ENCODE assay signal across 14 mouse cellular contexts in the genomic region with DNA sequence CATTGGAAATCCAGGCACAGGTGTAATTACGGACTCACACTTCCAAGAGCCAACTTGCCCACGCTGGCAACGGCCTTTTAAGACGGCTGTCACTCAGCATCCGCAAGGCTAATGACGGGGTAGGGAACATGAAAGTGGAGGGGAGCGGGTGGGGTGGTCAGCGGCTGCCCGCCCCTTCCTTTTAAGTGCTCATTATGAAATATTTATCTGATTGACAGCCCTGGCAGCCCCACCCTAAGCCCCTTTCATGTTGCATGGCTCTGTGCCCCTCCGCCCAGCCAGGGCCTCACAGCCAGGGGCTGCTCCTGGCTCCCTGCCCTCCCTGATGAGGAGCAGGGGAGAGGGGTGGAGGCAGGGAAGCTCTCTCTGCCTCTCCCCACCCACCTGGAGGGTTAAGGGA.
DNase-seq lines count a peak whose midpoint lies in the region; ATAC-seq and TF ChIP-seq lines count a peak whose summit lies in the region.
"Had no signal": no experiment of that assay in that cellular context is flagged by ENCODE, and none has a peak within 500 bp of the region (broad histone marks: within the 10 kb centered on the region; RNA-seq: fewer than 3 reads in every experiment).

No protein-coding gene starts in this region.

- no peak overlapping the region for H3K9ac ChIP-seq in limb, embryonic 11.5 days (ENCODE audit: low read length)
- H3K9ac ChIP-seq in forebrain, embryonic 11.5 days (ENCODE audit: low read length), result no peak overlapping the region
- H3K9ac ChIP-seq in midbrain, embryonic 16.5 days (ENCODE audit: low read depth, low read length), result no peak overlapping the region
- H3K9ac ChIP-seq: neural tube, embryonic 13.5 days had no signal

- no peak for TF ChIP-seq POLR2A in brain, embryonic 14.5 days (IDR thresholded peaks at IDR 0.05; ENCODE audit: borderline replicate concordance, extremely low read depth, insufficient read depth, insufficient read length, poor library complexity, severe bottlenecking)

- no peak overlapping the region for H3K4me2 ChIP-seq in limb, embryonic 11.5 days (ENCODE audit: low read depth, severe bottlenecking)
- H3K4me2 ChIP-seq in forebrain, embryonic 11.5 days (ENCODE audit: low read depth, low read length, severe bottlenecking), result no peak overlapping the region
- H3K4me2 ChIP-seq in midbrain, embryonic 16.5 days (ENCODE audit: low read length), result no peak overlapping the region
- H3K4me2 ChIP-seq: neural tube, embryonic 13.5 days had no signal

- H3K9me3 ChIP-seq in limb, embryonic 11.5 days (ENCODE audit: control insufficient read depth, low read length), result no peaks in the 10 kb centered on the region
- H3K9me3 ChIP-seq in limb, embryonic 10.5 days (replicated peaks), result peaks cover 5% of the 10 kb centered on the region; the same call in 1 of the 2 replicates
- no peaks in the 10 kb centered on the region for H3K9me3 ChIP-seq in forebrain, embryonic 11.5 days (ENCODE audit: control insufficient read depth, low read length)
- H3K9me3 ChIP-seq in midbrain, embryonic 16.5 days (replicated peaks; ENCODE audit: control insufficient read depth, low read length, poor library complexity, severe bottlenecking), result no peaks in the 10 kb centered on the region
- H3K9me3 ChIP-seq: neural tube, embryonic 13.5 days had no signal

- H3K27ac ChIP-seq in limb, embryonic 11.5 days (replicated peaks; ENCODE audit: low read depth, low read length), result no peak overlapping the region
- H3K27ac ChIP-seq in limb, embryonic 10.5 days, result no peak overlapping the region
- no peak overlapping the region for H3K27ac ChIP-seq in forebrain, embryonic 11.5 days (ENCODE audit: low read depth, low read length)
- no peak overlapping the region for H3K27ac ChIP-seq in midbrain, embryonic 16.5 days (ENCODE audit: low read length)
- H3K27ac ChIP-seq: neural tube, embryonic 13.5 days had no signal

- H3K27me3 ChIP-seq in limb, embryonic 11.5 days (ENCODE audit: control insufficient read depth, insufficient read depth, low read length), result peaks cover 33% of the 10 kb centered on the region
- H3K27me3 ChIP-seq in limb, embryonic 10.5 days (ENCODE audit: low read depth, poor library complexity, severe bottlenecking), result peaks cover 84% of the 10 kb centered on the region
- peaks cover 22% of the 10 kb centered on the region for H3K27me3 ChIP-seq in forebrain, embryonic 11.5 days (ENCODE audit: control insufficient read depth, insufficient read depth, low read length)
- H3K27me3 ChIP-seq in midbrain, embryonic 16.5 days (ENCODE audit: control insufficient read depth, insufficient read depth, low read depth, low read length), result peaks cover 16% of the 10 kb centered on the region

- no peak for ATAC-seq in limb, embryonic 11.5 days (ENCODE audit: insufficient number of reproducible peaks, low FRiP score, low TSS enrichment, low read depth)
- peak; percentile 73; the same call in 1 of the 2 replicates for ATAC-seq in forebrain, embryonic 11.5 days (replicated peaks; ENCODE audit: low FRiP score)
- 0 out of 2 replicates have a peak, but pooled peaks have one; percentile 36 for ATAC-seq in midbrain, embryonic 16.5 days

- DNase-seq in limb, embryonic 11.5 days (ENCODE audit: low spot score), result peak; percentile 43
- DNase-seq in limb, embryonic 10.5 days (ENCODE audit: low spot score), result no peak
- peak; percentile 84 for DNase-seq in brain, embryonic 14.5 days (ENCODE audit: low read depth)
- DNase-seq in forebrain, embryonic 11.5 days (ENCODE audit: low spot score), result no peak
- no peak for DNase-seq in gastrocnemius, adult 8-10 months (ENCODE audit: low spot score in 2 of 2)
- DNase-seq in neural tube, embryonic 10.5 days (ENCODE audit: extremely low spot score, low spot score), result no peak
- no peak for DNase-seq in cerebellum, adult 18-20 months
- DNase-seq: adrenal gland, postnatal 10 days; heart, postnatal 10 days; kidney, adult 2 months; layer of hippocampus, adult 9-11 months; right cerebral cortex, postnatal 14 days had no signal

- no peak overlapping the region for H3K4me3 ChIP-seq in limb, embryonic 11.5 days (ENCODE audit: low read depth, low read length)
- no peak overlapping the region for H3K4me3 ChIP-seq in limb, embryonic 10.5 days
- no peak overlapping the region for H3K4me3 ChIP-seq in forebrain, embryonic 11.5 days (ENCODE audit: low read depth, low read length)
- no peak overlapping the region for H3K4me3 ChIP-seq in midbrain, embryonic 16.5 days (ENCODE audit: low read depth, low read length)
- H3K4me3 ChIP-seq: neural tube, embryonic 13.5 days had no signal

- TF ChIP-seq CTCF in brain, embryonic 14.5 days (IDR thresholded peaks at IDR 0.05; ENCODE audit: borderline replicate concordance, extremely low read depth, insufficient read depth, insufficient read length), result no peak

- WGBS in limb, embryonic 11.5 days, result 10% methylated on average over 10 of the region's 10 CpGs
- 13% methylated on average over 10 of the region's 10 CpGs for WGBS in limb, embryonic 10.5 days
- WGBS in forebrain, embryonic 11.5 days, result 22% methylated on average over 10 of the region's 10 CpGs
- WGBS in midbrain, embryonic 16.5 days, result 18% methylated on average over 10 of the region's 10 CpGs

- no peaks in the 10 kb centered on the region for H3K36me3 ChIP-seq in limb, embryonic 11.5 days (ENCODE audit: control insufficient read depth, insufficient read depth, low read length)
- H3K36me3 ChIP-seq in limb, embryonic 10.5 days, result no peaks in the 10 kb centered on the region
- H3K36me3 ChIP-seq in forebrain, embryonic 11.5 days (ENCODE audit: control insufficient read depth, insufficient read depth, low read length), result no peaks in the 10 kb centered on the region
- H3K36me3 ChIP-seq in midbrain, embryonic 16.5 days (ENCODE audit: control insufficient read depth, insufficient read depth, low read length), result no peaks in the 10 kb centered on the region
- H3K36me3 ChIP-seq: neural tube, embryonic 13.5 days had no signal

- H3K4me1 ChIP-seq in limb, embryonic 11.5 days (ENCODE audit: control insufficient read depth, insufficient read depth, low read length), result peaks cover 11% of the 10 kb centered on the region; the same call in 1 of the 2 replicates
- peaks cover 33% of the 10 kb centered on the region for H3K4me1 ChIP-seq in limb, embryonic 10.5 days
- H3K4me1 ChIP-seq in forebrain, embryonic 11.5 days (replicated peaks; ENCODE audit: control insufficient read depth, insufficient read depth, low read length), result peaks cover 2% of the 10 kb centered on the region; the same call in 1 of the 2 replicates
- H3K4me1 ChIP-seq in midbrain, embryonic 16.5 days (ENCODE audit: control insufficient read depth, insufficient read depth, low read length), result peaks cover 10% of the 10 kb centered on the region

Comparison
In these comparisons a context has a peak if more than half of its experiments do, and no peak if none do; other contexts are left out.
1. DNase-seq: peak in limb, embryonic 11.5 days (single experiment) and brain, embryonic 14.5 days (single experiment); none in limb, embryonic 10.5 days (single experiment), forebrain, embryonic 11.5 days (single experiment), gastrocnemius, adult 8-10 months (0 of 2), neural tube, embryonic 10.5 days (single experiment) and cerebellum, adult 18-20 months (0 of 2).